Mouse (Mus musculus) adrenal gland, postnatal 36 days (tissue): ENCODE measurements around the gene Plekha6. TPM values are rescaled to one million over a fixed set of nuclear protein-coding genes. Genes with fewer than 3 reads are reported as not detected.
"Not testable (repeated sequence)": the region's sequence is repeated elsewhere in the genome, so short reads cannot be mapped to it uniquely, and the experiment has no call there.

Experiments used
- DNase-seq, 2 experiments: peaks; one replicate each; pipeline ENCODE4 v3.0.0; 2021; ENCODE audit warnings: mixed read lengths in 1 of 2
- total RNA-seq, 2 experiments: library from RNA; stranded (reverse); gene quantifications; 2 replicates each; pipeline ENCODE4 v1.2.3; 2021

Gene Plekha6
- total RNA-seq, 2 experiments from 2014 or later: 14.3 to 18.8 TPM

- peak in 1 of 2 experiments; percentile 50 for DNase-seq
Observed at GRCm38 (mm10) chr1:133321267-133321925, 157.4 kb downstream of the Plekha6 start, which contains the start of gene Kiss1. TSS of gene Kiss1 (plus strand) at chr1:133321875.

- DNase-seq: no peak
Observed at GRCm38 (mm10) chr1:133323333-133323732, 159.3 kb downstream of the Plekha6 start.

GRCm38 (mm10) chr1:133325951-133326350 lies 161.9 kb downstream of the Plekha6 start:
- no peak for DNase-seq

GRCm38 (mm10) chr1:133327094-133327493 lies 163.1 kb downstream of the Plekha6 start:
- no peak for DNase-seq

- DNase-seq: no peak
Observed at GRCm38 (mm10) chr1:133328299-133328795, 164.3 kb downstream of the Plekha6 start.

GRCm38 (mm10) chr1:133328896-133329637 lies 165.1 kb downstream of the Plekha6 start:
- peak in 1 of 2 experiments; percentile 18 for DNase-seq

DNA sequence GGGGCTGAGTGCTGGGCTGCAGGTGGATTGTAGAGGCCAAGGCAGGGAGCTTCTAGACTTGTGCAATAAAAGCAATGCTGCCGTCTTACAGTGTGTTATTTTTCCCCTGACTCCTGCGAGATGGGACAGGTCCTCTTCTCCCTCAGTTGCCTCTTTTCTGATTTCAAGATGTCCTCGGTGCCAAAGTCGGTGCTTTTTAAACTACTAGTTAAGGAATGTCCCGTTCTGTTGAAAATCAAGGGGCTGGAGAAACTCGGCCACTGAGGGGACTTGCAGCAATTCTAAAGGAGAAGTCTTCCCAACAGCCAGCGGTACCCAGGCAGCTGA lies 165.6 kb downstream of the Plekha6 start:
- no peak for DNase-seq

- peak in 1 of 2 experiments; percentile 41 for DNase-seq
Observed at GRCm38 (mm10) chr1:133331142-133331541, 167.1 kb downstream of the Plekha6 start.

- no peak for DNase-seq
Observed at GRCm38 (mm10) chr1:133332656-133333430, 168.8 kb downstream of the Plekha6 start.

GRCm38 (mm10) chr1:133333937-133334336 lies 169.9 kb downstream of the Plekha6 start:
- DNase-seq: no peak

- not testable (repeated sequence) for DNase-seq
Observed at GRCm38 (mm10) chr1:133340403-133340802, 176.4 kb downstream of the Plekha6 start.

DNA sequence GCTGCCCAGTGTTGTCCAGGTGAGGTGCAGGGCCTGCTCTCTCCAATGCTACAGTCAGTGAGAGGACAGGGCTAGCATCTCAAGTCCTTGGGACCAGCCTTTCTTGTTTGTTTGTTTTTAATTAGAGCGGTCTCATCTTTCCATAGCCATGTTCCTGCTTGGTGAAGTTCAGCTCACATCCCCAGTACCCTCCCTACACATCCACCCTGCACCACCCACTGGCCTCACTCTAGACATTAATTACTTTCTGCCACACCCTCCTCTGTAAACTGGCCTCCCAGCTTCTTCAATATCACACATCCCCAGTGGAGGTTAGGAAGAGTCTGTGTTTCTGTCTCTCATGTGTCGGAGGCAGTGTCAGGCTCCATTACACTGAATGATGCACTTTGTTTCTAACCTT lies 180.3 kb downstream of the Plekha6 start:
- DNase-seq: no peak

GRCm38 (mm10) chr1:133346531-133346930 lies 182.5 kb downstream of the Plekha6 start:
- no peak for DNase-seq

DNA sequence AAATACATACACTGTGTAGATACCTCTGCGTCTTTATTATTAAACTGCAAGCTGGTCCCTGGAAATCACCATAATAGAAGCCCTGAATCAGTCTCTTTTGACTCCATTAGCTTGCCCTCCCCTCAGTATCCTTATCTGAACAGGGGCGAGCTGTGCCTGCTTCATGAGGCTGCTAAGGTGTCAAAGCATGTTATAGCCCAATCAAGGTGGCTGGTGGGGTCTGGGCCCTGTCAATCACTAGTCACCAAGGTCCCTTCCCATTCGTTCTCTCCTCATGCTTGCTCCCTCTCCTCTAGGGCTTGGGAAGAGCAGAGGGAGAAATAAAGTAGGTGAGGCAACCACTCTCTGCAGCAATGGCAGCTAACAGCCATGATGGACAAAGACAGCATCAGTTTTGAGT lies 183.2 kb downstream of the Plekha6 start:
- DNase-seq: no peak

DNA sequence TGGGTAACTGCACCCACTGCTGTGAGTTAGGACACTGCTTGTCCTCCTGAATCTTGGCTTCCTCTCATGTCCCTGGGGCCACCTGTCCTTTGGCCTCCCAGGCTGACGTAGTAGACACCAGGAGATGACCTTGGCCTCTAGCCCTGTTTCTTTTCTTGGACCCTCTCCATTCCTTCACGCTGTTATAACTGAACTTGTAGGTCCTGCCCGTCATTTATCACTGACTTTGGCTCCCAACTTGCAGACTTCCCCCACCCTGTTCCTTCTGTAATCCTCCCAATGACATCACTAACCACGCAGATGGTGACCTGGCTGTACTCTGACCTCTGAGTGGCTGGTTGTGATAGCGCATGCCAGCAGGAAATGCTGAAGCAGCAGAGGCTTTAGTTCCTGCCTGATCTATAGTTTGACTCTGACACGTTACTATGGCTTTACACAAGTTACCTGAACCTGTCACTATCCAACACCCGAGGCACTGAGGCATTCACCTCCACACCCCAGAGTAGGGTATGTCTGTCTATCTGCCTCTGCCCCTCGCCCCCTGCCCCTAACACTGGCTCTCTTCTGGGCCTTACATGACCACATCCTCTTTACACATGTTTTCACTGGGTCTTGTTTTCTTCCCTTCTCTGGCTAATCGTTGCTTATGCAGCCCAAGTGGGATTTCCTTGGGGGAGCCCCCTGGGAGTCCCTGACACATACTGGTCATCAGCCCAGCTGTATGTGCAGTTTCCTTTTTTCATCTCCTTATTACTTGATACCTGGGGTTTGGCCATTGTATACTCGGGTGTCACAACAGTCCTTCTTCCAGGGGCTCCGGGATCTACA lies 183.9 kb downstream of the Plekha6 start:
- DNase-seq: peak; percentile 55 to 57

- no peak for DNase-seq
Observed at GRCm38 (mm10) chr1:133350210-133350609, 186.2 kb downstream of the Plekha6 start, which contains the start of gene Ren1. TSS of gene Ren1 (plus strand) at chr1:133350510.

DNA sequence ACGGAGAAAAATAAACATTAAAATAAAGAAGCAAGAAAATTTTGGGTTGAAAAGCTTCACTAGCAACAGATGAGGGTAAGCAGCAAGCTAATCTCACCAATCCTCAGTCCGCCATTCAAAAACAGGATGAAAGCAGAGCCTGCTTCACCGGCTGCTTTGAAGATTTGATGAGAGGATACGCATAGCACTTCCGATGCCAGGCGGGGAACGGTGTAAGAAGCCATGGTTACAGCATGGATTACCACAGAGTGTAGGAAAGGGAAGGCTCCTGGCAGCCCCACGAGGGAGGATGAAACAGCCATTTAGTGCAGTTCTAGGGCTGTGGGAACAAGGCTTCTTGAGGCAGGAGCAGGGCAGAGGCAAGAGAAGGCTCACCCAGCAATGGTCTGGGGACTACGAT lies 187.8 kb downstream of the Plekha6 start:
- no peak for DNase-seq
